Mouse (Mus musculus) liver, embryonic 14 days (tissue): ENCODE results near the gene Zfp975. TPM values are rescaled to one million over a fixed set of nuclear protein-coding genes. Genes with fewer than 3 reads are reported as not detected.

Experiments used
- polyA plus RNA-seq: library from polyadenylated mRNA; depleted of rRNA; stranded (reverse); fragments of >200 nt; gene quantifications from 2 replicates; pipeline ENCODE4 v1.2.3, GENCODE M21; 2012; rRNA removed

Gene Zfp975
- polyA plus RNA-seq = 0.92 and 0.96 TPM in 2 replicates

DNA sequence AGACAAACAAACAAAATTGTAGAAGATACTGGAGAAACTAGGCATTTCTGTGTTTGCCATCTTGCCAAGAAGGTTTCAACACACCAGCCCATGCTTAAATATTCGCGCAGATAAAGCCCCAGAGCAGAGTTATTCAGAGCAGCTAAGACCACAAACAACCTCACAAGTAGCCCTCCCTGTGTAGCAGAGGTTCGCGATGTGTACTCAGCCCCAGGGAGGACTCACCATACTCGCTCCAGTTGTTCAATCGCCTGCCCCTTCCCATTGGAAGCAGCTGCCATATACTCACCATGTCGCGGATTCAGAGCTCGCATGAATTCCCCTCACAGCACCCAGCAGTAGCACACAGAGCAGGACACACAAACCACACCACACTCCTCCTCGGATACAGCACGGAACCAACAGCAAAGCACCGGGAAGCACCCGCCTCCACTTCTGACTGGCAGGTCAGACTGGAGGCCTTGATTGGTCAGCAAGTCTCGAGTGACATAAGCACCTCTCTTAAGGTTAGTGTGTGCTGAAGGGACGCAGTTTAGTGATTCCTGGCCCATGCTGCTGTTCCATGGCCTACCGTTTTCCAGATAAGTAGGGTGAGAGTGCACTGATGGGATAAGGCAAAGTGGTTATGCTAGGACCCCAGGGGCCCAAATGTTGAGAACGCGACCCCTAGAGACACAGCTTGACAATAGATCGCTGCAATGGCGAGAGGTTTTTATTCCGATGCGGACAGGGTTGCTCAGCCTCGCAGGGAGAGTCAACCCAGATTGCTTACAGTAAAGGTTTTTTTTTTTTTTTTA, at the start of gene Zfp975:
Gene Zfp975, minus strand, starts transcription at position 381 of the 797 bp plus-strand sequence.

DNA sequence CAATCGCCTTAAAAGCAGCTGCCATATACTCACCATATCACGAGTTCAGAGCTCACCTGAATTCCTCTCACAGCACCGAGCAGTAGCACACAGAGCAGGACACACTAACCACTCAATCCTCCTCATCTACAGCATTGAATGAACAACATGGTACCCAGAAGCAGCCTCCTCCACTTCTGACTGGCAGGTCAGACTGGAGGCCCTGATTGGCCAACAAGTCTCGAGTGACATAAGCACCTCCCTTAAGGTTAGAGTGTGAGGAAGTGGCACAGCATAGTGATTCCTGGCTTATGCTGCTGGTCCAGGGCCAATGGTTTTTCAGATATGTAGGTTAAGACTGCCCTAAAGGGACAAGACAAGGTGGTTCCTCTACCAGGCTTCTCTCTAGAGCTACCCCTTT, 34.4 kb upstream of the Zfp975 start, which contains the start of gene Gm17067:
Gene Gm17067, minus strand, starts transcription at position 101 of the 400 bp plus-strand sequence.

DNA sequence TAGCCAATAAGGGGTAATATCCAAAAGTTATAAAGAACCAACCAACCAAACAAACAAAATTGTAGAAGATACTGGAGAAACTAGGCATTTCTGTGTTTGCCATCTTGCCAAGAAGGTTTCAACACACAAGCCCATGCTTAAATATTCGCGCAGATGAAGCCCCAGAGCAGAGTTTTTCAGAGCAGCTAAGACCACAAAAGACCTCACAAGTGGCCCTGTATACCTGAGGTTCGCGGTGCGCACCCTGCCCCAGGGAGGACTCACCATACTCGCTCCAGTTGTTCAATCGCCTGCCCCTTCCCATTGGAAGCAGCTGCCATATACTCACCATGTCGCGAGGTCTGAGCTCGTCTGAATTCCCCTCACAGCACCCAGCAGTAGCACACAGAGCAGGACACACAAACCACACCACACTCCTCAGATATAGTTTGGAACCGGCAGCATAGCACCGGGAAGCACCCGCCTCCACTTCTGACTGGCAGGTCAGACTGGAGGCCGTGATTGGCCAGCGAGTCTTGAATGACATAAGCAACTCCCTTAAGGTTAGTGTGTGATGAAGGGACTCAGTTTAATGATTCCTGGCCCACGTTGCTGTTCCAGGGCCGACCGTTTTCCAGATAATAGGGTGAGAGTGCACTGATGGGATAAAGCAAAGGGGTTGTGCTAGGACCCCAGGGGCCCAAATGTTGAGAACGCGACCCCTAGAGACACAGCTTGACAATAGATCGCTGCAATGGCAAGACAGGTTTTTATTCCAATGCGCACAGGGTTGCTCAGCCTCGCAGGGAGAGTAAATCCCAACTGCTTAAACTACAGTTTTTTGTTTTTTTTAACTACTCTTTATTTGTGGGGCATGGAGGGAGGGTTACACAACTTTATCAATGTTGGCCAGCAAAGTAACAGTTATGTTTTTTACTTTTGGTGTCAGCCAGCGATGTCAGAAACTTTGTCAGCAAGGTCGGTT, 50.1 kb downstream of the Zfp975 start, which contains the start of gene Zfp976:
Gene Zfp976, minus strand, starts transcription at position 437 of the 964 bp plus-strand sequence.

Other genes starting within 250 kb of the Zfp975 start
- not detected in 2 replicates for gene 4933421I07Rik, start 244.6 kb downstream of the Zfp975 start, polyA plus RNA-seq
- 3.3 and 4.0 TPM in 2 replicates for gene Zfp141, start 187.0 kb downstream of the Zfp975 start, polyA plus RNA-seq
- gene Gm21028, start 114.2 kb downstream of the Zfp975 start, polyA plus RNA-seq = not detected in 2 replicates
- 0.12 and 0.14 TPM in 2 replicates for gene Zfp977, start 100.2 kb downstream of the Zfp975 start, polyA plus RNA-seq
- 0.99 and 1.0 TPM in 2 replicates for gene Zfp976, start 50.2 kb downstream of the Zfp975 start, polyA plus RNA-seq
- gene Gm17067, start 34.3 kb upstream of the Zfp975 start, polyA plus RNA-seq = not detected in 2 replicates
- gene Vmn2r62, start 100.8 kb upstream of the Zfp975 start, polyA plus RNA-seq = not detected in 2 replicates
- not detected in 2 replicates for gene Gm2381, start 174.5 kb upstream of the Zfp975 start, polyA plus RNA-seq
- gene Vmn2r63, start 241.1 kb upstream of the Zfp975 start, polyA plus RNA-seq = not detected in 2 replicates